30 mouse cellular contexts compared by ENCODE assay signal in the genomic region with DNA sequence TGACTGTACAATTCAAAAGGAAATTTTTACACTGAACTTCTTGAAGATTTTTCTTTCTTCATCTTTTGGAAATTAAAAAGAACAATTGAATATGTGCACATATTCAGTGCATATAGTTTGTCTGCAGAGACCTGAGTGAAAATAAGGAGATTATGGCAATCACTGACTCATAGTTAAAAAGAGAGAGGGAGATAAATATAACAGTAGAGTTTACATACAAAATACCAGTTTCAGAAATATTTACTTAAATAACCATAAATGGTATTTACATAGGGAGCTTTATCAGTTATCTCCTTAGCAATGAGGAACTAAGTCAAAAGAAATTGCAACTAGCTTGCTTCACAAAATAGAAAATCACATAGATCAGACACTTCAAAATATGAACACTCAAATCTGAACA.
"Had no signal": no experiment of that assay in that cellular context is flagged by ENCODE, and none has a peak within 500 bp of the region (broad histone marks: within the 10 kb centered on the region; RNA-seq: fewer than 3 reads in every experiment).

No protein-coding gene starts in this region.

- H3K4me3 ChIP-seq: left cerebral cortex, adult 2 months; limb, embryonic 10.5 days; limb, embryonic 12.5 days; limb, embryonic 13.5 days; limb, embryonic 15.5 days; liver, embryonic 12.5 days; liver, embryonic 13.5 days; liver, embryonic 15.5 days; lung, embryonic 15.5 days; megakaryocyte, embryonic 14.5 days; midbrain, embryonic 12.5 days; midbrain, embryonic 13.5 days; midbrain, embryonic 15.5 days; myocyte; neural tube, embryonic 12.5 days had no signal

- H3K4me1 ChIP-seq: limb, embryonic 10.5 days; limb, embryonic 12.5 days; limb, embryonic 13.5 days; limb, embryonic 15.5 days; liver, embryonic 12.5 days; liver, embryonic 13.5 days; liver, embryonic 15.5 days; lung, embryonic 15.5 days; megakaryocyte, embryonic 14.5 days; midbrain, embryonic 12.5 days; midbrain, embryonic 13.5 days; midbrain, embryonic 15.5 days; neural tube, embryonic 12.5 days had no signal

- H3K9ac ChIP-seq: limb, embryonic 12.5 days; limb, embryonic 13.5 days; limb, embryonic 15.5 days; liver, embryonic 12.5 days; liver, embryonic 13.5 days; liver, embryonic 14.5 days; liver, embryonic 15.5 days; liver, postnatal 0 days; lung, embryonic 14.5 days; lung, embryonic 15.5 days; midbrain, embryonic 12.5 days; midbrain, embryonic 13.5 days; midbrain, embryonic 15.5 days; neural tube, embryonic 12.5 days had no signal

- H3K27me3 ChIP-seq: limb, embryonic 12.5 days; limb, embryonic 13.5 days; limb, embryonic 15.5 days; liver, embryonic 12.5 days; liver, embryonic 13.5 days; liver, embryonic 15.5 days; lung, embryonic 15.5 days; megakaryocyte, embryonic 14.5 days; midbrain, embryonic 12.5 days; midbrain, embryonic 13.5 days; midbrain, embryonic 15.5 days; neural tube, embryonic 12.5 days had no signal

- H3K9me3 ChIP-seq: limb, embryonic 10.5 days; limb, embryonic 12.5 days; limb, embryonic 13.5 days; limb, embryonic 15.5 days; liver, embryonic 12.5 days; liver, embryonic 13.5 days; liver, embryonic 15.5 days; lung, embryonic 15.5 days; midbrain, embryonic 12.5 days; midbrain, embryonic 13.5 days; midbrain, embryonic 15.5 days; neural tube, embryonic 12.5 days had no signal

- H3K4me2 ChIP-seq: limb, embryonic 12.5 days; limb, embryonic 13.5 days; limb, embryonic 15.5 days; liver, embryonic 11.5 days; liver, embryonic 12.5 days; liver, embryonic 13.5 days; liver, embryonic 15.5 days; lung, embryonic 14.5 days; lung, embryonic 15.5 days; midbrain, embryonic 12.5 days; midbrain, embryonic 13.5 days; midbrain, embryonic 15.5 days; neural tube, embryonic 12.5 days had no signal

- H3K36me3 ChIP-seq: limb, embryonic 10.5 days; limb, embryonic 12.5 days; limb, embryonic 13.5 days; limb, embryonic 15.5 days; liver, embryonic 12.5 days; liver, embryonic 13.5 days; liver, embryonic 15.5 days; lung, embryonic 15.5 days; midbrain, embryonic 12.5 days; midbrain, embryonic 13.5 days; midbrain, embryonic 15.5 days; neural tube, embryonic 12.5 days had no signal

- ATAC-seq: liver, embryonic 12.5 days; liver, postnatal 0 days; lung, postnatal 0 days; midbrain, embryonic 13.5 days; midbrain, embryonic 15.5 days; midbrain, embryonic 16.5 days had no signal

- H3K27ac ChIP-seq: left cerebral cortex, adult 2 months; limb, embryonic 10.5 days; limb, embryonic 12.5 days; limb, embryonic 13.5 days; limb, embryonic 15.5 days; liver, embryonic 12.5 days; liver, embryonic 13.5 days; liver, embryonic 14.5 days; liver, embryonic 15.5 days; lung, embryonic 15.5 days; macrophage; midbrain, embryonic 12.5 days; midbrain, embryonic 13.5 days; midbrain, embryonic 15.5 days; neural tube, embryonic 12.5 days had no signal

- DNase-seq: left cerebral cortex, postnatal 4 days; liver; liver, embryonic 13.5 days; liver, postnatal 0 days; lung, adult 2 months; lung, embryonic 14.5 days; lung, postnatal 10 days; lung, postnatal 14 days; lung, postnatal 36 days; lung, postnatal 4 days; midbrain, embryonic 14.5 days had no signal
